Mouse (Mus musculus) hindbrain, embryonic 15.5 days (tissue): ENCODE results near the gene Fbxo4. TPM values are rescaled to one million over a fixed set of nuclear protein-coding genes. Genes with fewer than 3 reads are reported as not detected.

Experiments used
- ATAC-seq: fragments of 200-750 bp; cut with Nextera tagmentation; 2 replicates; pipeline ENCODE4 v1.8.0; 2017; ENCODE audit warnings: low read depth, moderate number of reproducible peaks, moderate TSS enrichment; ENCODE audit not compliant: low FRiP score
- H3K27ac ChIP-seq: fragments of 300-500 bp; sonication (generic); replicated peaks from 2 replicates; pipeline ENCODE4 v1.5.1; 2015; ENCODE audit warnings: mild to moderate bottlenecking, inconsistent platforms
- H3K27me3 ChIP-seq: fragments of 300-500 bp; sonication (generic); 2 replicates; pipeline ENCODE4 v1.6.1; 2015; ENCODE audit warnings: control low read depth, inconsistent platforms
- H3K36me3 ChIP-seq: fragments of 300-500 bp; sonication (generic); 2 replicates; pipeline ENCODE4 v1.6.1; 2015; ENCODE audit warnings: control low read depth, inconsistent platforms
- H3K4me1 ChIP-seq: fragments of 300-500 bp; sonication (generic); replicated peaks from 2 replicates; pipeline ENCODE4 v1.6.1; 2015; ENCODE audit warnings: control low read depth, inconsistent platforms
- H3K4me2 ChIP-seq: fragments of 300-500 bp; sonication (generic); 2 replicates; pipeline ENCODE4 v1.6.1; 2015; ENCODE audit warnings: moderate library complexity, mild to moderate bottlenecking, inconsistent platforms
- H3K4me3 ChIP-seq: fragments of 300-500 bp; sonication (generic); 2 replicates; pipeline ENCODE4 v1.5.1; 2015; ENCODE audit warnings: mild to moderate bottlenecking, inconsistent platforms
- H3K9ac ChIP-seq: fragments of 300-500 bp; sonication (generic); 2 replicates; pipeline ENCODE4 v1.6.1; 2015; ENCODE audit warnings: inconsistent platforms
- H3K9me3 ChIP-seq: fragments of 300-500 bp; sonication (generic); 2 replicates; pipeline ENCODE4 v1.6.1; 2016; ENCODE audit warnings: control low read depth, inconsistent platforms
- WGBS: fragments of 180-500 bp; shearing (Covaris S2); methylation state at CpG from one replicate; pipeline ENCODE4 v1.1.7; 2015; 5-methylcytosine and 5-hydroxymethylcytosine counted together
- polyA plus RNA-seq: library from polyadenylated mRNA; unstranded; fragments of >200 nt; fragmentation: Nextera tagmentation; extraction: Ambion mirVana; gene quantifications from 2 replicates; pipeline ENCODE4 v1.2.1, GENCODE M21; 2015

The Fbxo4 gene
- polyA plus RNA-seq, 1 experiment from 2014 or later, result 9.8 TPM

DNA sequence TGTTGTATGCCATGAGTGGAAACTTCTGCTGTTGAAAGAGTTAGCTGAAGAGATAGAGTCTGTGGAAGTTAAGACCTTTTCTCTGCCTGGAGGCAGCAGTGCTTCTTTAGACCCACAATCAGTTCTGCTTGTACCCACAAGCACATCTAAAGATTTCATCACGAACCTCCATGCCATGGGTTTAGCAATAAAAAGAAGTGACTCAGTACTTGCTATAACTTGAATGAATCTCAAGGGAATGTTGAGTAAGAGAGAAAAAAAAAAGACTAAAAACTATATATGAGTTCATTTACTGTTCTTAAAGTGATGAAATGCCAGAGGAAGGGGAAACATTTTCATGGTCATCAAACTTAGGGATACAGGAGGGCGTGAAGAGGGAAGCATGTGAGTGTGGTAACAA lies 21.2 kb upstream of the Fbxo4 start:
- no peak for ATAC-seq
- 86% methylated on average over 2 of the region's 2 CpGs for WGBS

DNA sequence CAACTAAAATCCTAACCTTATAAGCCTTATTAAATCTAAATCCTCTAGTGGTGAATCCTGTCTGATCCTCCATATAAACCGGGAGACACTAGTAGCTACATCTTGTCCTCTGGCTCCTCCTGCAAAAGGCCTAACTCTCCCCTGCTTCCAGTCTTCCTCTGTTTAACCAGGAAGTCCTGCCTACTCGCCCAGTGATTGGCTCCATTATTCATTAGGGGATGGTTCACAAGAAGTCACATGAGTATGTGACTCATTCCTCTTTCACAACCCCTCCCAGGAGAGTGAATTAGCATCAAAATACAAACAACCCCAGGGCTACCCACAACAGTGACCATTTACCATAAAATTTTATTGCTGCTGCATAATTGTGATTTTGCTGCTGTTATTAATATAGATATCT lies 19.8 kb upstream of the Fbxo4 start:
- Histone ChIP-seq H3K27me3 (no peaks in the 10 kb centered on the region), H3K4me2 (no peak overlapping the region), H3K27ac (no peak overlapping the region), H3K9me3 (no peaks in the 10 kb centered on the region), H3K4me1 (peaks cover 15% of the 10 kb centered on the region), H3K9ac (no peak overlapping the region), H3K4me3 (no peak overlapping the region), H3K36me3 (no peaks in the 10 kb centered on the region)
- ATAC-seq, result no peak
- 69% methylated on average over 2 of the region's 2 CpGs for WGBS

More for the DNA sequence above, 21.2 kb upstream of the Fbxo4 start:
- Histone ChIP-seq H3K36me3 (no peaks in the 10 kb centered on the region), H3K4me2 (no peak overlapping the region), H3K4me3 (no peak overlapping the region), H3K9me3 (0 out of 2 replicates have a peak, but pooled peaks cover 5% of the 10 kb centered on the region), H3K9ac (no peak overlapping the region), H3K27ac (no peak overlapping the region), H3K4me1 (peaks cover 8% of the 10 kb centered on the region), H3K27me3 (no peaks in the 10 kb centered on the region)

DNA sequence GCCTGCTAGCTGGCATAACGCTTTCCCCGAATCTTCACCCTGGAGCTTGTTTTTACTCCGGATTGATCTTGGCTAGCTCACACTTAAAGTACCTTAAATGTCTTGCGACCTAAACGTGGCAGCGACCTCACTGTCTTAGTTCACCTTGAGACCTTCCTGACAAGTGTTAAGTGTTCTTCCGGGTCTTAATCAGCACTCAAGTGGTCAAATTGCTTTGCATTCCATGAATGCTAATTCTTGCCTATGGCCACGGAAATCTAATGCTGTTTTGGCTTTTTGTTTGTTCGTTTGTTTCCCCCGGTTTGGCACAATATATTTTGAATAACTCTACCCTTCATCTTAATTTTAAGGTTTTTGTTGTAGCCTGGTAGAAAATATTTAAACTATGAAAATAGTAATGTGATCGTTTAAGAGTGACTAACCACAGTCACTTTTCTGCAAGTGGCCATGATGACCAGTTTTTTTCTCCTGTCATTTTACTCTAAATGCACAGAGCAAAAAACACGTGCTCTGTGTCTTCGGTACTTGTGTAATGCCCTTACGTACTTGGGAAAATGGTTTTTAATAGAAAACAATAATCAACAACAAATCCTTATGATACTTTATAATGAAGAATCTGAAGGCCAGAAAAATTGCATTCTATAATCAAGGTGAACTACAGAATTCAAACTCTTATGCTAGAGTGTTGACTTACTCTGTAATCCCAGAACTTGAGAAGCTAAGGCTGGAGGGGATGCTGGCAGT lies 17.1 kb upstream of the Fbxo4 start:
- Histone ChIP-seq H3K36me3 (peaks cover 5% of the 10 kb centered on the region), H3K4me2 (peak overlapping the region; percentile 87), H3K27me3 (no peaks in the 10 kb centered on the region), H3K9ac (peak overlapping the region; percentile 63), H3K27ac (peak overlapping the region; percentile 89), H3K4me1 (peaks cover 20% of the 10 kb centered on the region), H3K4me3 (peak overlapping the region; percentile 62), H3K9me3 (no peaks in the 10 kb centered on the region)
- 19% methylated on average over 14 of the region's 14 CpGs for WGBS
- ATAC-seq, result no peak

DNA sequence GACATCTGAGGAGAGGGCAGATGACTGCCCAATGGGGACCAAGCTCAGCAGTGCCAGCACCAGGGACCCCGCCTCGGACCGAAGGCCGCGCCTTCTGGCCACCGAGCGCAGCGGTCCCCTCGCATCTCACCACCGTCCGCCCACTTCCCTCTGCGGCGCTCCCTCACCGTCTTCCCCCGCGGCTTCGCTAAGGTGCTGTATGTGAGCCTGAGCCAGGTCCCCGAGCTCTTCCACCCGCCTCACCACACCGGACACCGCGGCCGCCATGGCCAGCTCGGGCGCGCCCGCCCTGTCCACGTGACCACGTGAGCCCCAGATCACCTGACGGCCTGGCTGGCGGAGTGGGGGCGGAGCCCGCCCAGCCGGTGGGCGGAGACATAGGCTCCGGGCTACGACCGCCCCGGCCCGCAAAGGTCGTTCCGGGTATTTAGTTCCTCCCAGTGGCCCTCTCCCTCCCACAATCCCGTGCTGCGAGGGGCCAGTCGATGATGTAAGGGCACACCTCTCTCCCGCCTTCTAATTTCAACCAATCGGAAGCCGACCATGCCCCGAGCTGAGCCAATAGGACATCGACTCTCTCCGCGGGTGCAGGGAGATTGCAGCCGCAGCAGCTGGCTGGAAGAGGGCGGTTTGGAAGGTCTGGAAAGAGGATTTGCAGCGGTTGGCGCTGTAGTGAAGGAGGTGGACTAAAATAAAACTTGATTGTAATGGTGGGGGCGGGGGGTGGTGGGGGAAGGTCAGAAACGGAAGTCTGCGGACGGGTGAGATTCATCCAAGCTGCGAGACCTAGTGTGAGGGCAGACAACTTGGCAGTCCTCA lies 16.3 kb upstream of the Fbxo4 start, which contains the start of gene AW549877:
Gene AW549877, minus strand, starts transcription at position 297 of the 819 bp plus-strand sequence.
- Histone ChIP-seq H3K4me1 (peaks cover 20% of the 10 kb centered on the region), H3K27me3 (no peaks in the 10 kb centered on the region), H3K27ac (peak within 1 kb of the TSS; percentile 89), H3K4me3 (peak within 1 kb of the TSS; percentile 62), H3K4me2 (peak within 1 kb of the TSS; percentile 87), H3K9ac (peak within 1 kb of the TSS; percentile 68), H3K36me3 (peaks cover 12% of the 10 kb centered on the region), H3K9me3 (no peaks in the 10 kb centered on the region)
- under 1% methylated on average over 55 of the region's 61 CpGs for WGBS
- ATAC-seq, result peak; percentile 100

DNA sequence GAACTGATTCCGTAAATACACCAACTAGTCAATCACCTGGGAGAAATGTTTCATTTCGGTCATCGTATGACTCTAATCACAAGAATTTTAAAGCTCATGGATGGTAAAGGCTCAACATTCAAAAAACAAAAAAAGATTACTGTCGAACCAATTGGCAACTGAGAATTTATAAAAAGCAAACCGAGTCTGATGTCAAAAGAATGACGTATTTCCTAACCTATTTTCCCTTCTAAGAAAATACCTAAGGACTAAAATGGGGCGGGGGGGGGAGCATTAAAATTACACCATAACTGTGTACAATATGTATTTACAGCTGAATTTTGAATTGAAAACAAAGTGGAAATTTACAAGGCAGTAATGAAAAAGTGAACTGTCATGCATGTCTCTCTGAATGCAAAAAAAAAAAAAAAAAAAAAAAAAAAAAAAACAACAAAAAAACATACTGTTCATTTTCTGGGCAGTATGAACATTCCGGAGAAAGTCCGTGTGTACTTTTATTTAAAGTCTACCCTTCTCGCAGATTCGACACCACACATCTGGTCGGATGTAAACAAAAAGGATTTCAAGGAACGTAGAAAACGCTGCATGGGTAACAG lies 15.6 kb upstream of the Fbxo4 start:
- H3K27ac ChIP-seq, result peak overlapping the region; percentile 89
- no peaks in the 10 kb centered on the region for H3K9me3 ChIP-seq
- ATAC-seq, result no peak
- H3K4me2 ChIP-seq, result peak overlapping the region; percentile 87
- peak overlapping the region; percentile 62 for H3K4me3 ChIP-seq
- peaks cover 20% of the 10 kb centered on the region for H3K4me1 ChIP-seq
- H3K27me3 ChIP-seq, result no peaks in the 10 kb centered on the region
- WGBS, result 23% methylated on average over 14 of the region's 14 CpGs
- H3K36me3 ChIP-seq, result peaks cover 15% of the 10 kb centered on the region
- H3K9ac ChIP-seq, result peak overlapping the region; percentile 68

DNA sequence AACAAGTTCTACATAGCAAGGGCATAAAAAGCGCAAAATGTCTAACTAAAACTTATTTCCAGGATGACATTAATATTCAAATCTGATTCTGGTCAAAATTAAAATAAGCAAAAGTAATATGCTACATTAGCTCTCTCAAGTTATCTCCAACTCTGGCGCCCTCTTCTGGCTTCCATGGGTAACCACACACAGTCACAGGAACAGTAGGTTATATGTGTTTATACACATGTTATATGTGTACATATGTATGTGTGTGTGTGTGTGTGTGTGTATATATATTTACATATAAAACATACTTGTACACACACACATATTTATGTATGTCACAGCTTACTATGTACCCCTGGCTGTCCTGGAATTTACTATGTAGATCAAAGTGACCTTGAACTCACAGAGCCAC lies 8.6 kb upstream of the Fbxo4 start:
- 63% methylated on average over 2 of the region's 2 CpGs for WGBS
- Histone ChIP-seq H3K4me1 (no peaks in the 10 kb centered on the region), H3K9ac (no peak overlapping the region), H3K4me3 (no peak overlapping the region), H3K27me3 (no peaks in the 10 kb centered on the region), H3K36me3 (peaks cover 56% of the 10 kb centered on the region), H3K9me3 (no peaks in the 10 kb centered on the region), H3K27ac (no peak overlapping the region), H3K4me2 (no peak overlapping the region)
- ATAC-seq, result 0 out of 2 replicates have a peak, but pooled peaks have one; percentile 19

DNA sequence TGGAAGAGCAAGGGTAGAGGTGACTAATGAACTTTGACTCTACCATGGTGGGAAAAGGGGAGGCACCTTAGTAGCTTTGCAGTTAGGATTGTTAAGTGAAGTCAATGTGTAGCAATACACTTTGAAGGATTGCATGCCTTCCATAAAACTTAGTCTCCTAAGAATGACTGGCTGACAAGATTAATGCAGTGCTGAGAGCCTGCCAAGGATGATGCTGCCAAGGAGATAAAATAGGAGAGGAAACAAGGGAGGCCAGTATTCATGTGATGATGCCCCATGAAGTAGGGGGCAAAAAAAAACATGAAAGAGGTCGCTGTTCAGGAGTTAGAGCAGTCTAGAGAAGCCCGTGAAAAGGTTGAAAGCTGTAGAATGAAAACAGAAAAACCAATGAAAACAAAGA lies 5.5 kb upstream of the Fbxo4 start:
- Histone ChIP-seq H3K9me3 (no peaks in the 10 kb centered on the region), H3K9ac (no peak overlapping the region), H3K27me3 (no peaks in the 10 kb centered on the region), H3K4me1 (no peaks in the 10 kb centered on the region), H3K27ac (no peak overlapping the region), H3K4me3 (no peak overlapping the region), H3K4me2 (no peak overlapping the region), H3K36me3 (peaks cover 47% of the 10 kb centered on the region)
- ATAC-seq, result no peak
- WGBS, result 79% methylated on average over 2 of the region's 2 CpGs

DNA sequence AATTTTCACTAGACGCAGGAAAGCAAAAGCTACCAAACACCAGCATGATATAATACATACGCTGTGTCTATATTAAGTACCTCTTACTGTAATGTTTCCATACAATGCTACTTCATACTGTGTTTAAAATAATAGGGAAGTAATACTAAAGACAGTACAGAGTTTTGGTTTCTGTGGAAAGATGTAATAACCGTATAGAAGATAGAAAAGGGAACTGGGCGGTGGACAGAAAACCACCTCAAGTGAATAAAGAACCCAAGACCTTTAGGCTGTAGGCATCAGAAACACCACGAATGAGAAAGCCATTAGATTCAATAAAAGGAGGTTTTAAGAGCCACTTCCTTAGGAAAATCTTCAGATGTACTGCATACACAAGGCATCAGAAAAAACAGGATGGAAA lies 3.4 kb upstream of the Fbxo4 start:
- Histone ChIP-seq H3K27ac (no peak overlapping the region), H3K9me3 (no peaks in the 10 kb centered on the region), H3K4me2 (no peak overlapping the region), H3K4me3 (no peak overlapping the region), H3K9ac (no peak overlapping the region), H3K4me1 (0 out of 2 replicates have a peak, but pooled peaks cover 3% of the 10 kb centered on the region), H3K36me3 (peaks cover 37% of the 10 kb centered on the region), H3K27me3 (no peaks in the 10 kb centered on the region)
- no peak for ATAC-seq
- WGBS, result 96% methylated on average over 5 of the region's 5 CpGs

DNA sequence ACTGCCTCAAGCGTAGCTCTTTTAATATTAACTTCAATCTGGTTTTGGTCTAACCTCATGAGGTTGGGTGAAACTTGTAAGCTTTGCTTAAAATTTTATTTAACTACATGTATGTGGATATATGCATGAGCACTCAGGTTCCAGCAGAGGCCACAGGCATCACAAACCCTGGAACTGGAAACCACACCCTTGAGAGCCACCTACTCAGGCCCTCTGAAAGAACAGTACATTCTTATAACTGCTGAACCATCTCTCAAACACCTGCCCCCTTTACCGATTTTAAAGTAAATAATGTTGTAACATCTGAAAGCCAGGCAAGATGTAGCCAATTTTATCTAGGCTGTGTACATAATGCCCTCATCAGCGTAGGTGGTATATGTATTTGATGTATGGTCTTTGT lies 498 bp upstream of the Fbxo4 start:
- no peaks in the 10 kb centered on the region for H3K27me3 ChIP-seq
- H3K4me3 ChIP-seq, result peak overlapping the region; percentile 68
- no peak for ATAC-seq
- WGBS, result 89% methylated on average over 3 of the region's 3 CpGs
- H3K36me3 ChIP-seq, result peaks cover 19% of the 10 kb centered on the region
- H3K27ac ChIP-seq, result peak overlapping the region; percentile 97
- H3K9ac ChIP-seq, result no peak overlapping the region
- H3K4me2 ChIP-seq, result peak overlapping the region; percentile 79
- H3K4me1 ChIP-seq, result 0 out of 2 replicates have a peak, but pooled peaks cover 3% of the 10 kb centered on the region
- no peaks in the 10 kb centered on the region for H3K9me3 ChIP-seq

DNA sequence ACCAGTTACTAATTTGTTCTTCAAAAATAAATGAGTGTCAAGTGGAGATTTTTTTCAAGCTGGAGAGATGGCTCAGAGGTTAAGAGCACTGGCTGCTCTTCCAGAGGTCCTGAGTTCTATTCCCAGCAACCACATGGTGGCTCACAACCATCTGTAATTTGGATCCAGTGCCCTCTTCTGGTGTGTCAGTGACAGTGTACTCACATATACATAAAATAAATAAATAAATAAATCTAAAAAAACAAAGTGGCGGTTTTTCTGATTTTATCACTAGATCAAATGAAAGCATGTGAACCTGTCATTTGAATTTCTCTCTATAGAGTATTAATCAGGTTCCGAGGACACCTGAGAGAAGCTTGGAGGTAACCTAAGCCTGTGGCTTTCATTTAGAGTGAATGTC lies 1.1 kb downstream of the Fbxo4 start:
- Histone ChIP-seq H3K9me3 (no peaks in the 10 kb centered on the region), H3K4me3 (no peak overlapping the region), H3K9ac (no peak overlapping the region), H3K27ac (no peak overlapping the region), H3K27me3 (no peaks in the 10 kb centered on the region), H3K36me3 (peaks cover 6% of the 10 kb centered on the region; the same call in 1 of the 2 replicates), H3K4me1 (0 out of 2 replicates have a peak, but pooled peaks cover 3% of the 10 kb centered on the region), H3K4me2 (0 out of 2 replicates have a peak overlapping the region, but pooled peaks have one; percentile 79)
- ATAC-seq, result no peak
- WGBS, result 94% methylated on average over 2 of the region's 2 CpGs

DNA sequence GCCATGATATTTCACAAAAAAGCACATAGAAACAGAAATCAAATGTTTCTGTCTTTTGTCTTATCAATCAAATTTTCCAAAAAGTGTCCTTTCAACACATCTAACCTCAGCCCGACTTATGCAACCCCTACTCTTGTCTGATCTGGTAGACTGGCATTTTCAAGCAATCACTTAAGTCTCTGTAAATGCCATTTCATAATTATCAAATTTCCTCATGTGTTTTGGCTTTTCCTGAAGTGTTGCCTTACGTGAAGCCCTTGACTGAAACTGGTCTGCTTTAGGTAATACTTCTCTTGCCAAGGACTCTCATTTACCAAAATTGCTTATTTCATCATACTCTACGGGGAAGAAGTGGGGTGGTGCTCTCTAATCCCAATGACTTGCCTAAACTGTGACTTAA lies 6.1 kb downstream of the Fbxo4 start:
- Histone ChIP-seq H3K9ac (no peak overlapping the region), H3K36me3 (peaks cover 16% of the 10 kb centered on the region), H3K27ac (no peak overlapping the region), H3K27me3 (no peaks in the 10 kb centered on the region), H3K4me1 (no peaks in the 10 kb centered on the region), H3K4me2 (no peak overlapping the region), H3K9me3 (no peaks in the 10 kb centered on the region), H3K4me3 (no peak overlapping the region)
- no peak for ATAC-seq
- 87% methylated on average over 3 of the region's 3 CpGs for WGBS

DNA sequence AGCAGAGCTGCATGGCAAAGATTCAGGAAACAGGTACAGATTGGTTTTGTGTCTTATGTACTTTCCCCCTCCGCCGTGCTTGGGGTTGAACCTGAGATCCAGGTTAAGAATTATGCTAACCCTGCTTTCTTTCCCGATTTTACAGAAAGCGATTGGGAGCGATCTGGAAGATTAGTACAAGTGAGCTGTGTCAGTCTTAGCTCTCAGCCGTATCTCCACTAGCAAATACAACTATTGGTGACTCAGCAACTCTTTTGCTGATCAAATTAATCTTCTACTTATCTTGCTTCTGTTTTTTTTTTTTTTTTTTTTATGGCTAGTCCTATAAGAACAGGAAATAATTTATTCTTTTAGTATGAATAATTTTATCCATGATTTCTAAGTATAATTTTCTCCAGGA lies 9.2 kb downstream of the Fbxo4 start:
- no peak overlapping the region for H3K4me2 ChIP-seq
- no peak overlapping the region for H3K4me3 ChIP-seq
- H3K27ac ChIP-seq, result no peak overlapping the region
- no peak overlapping the region for H3K9ac ChIP-seq
- no peaks in the 10 kb centered on the region for H3K4me1 ChIP-seq
- 96% methylated on average over 6 of the region's 6 CpGs for WGBS
- no peaks in the 10 kb centered on the region for H3K9me3 ChIP-seq
- no peak for ATAC-seq
- peaks cover 18% of the 10 kb centered on the region for H3K36me3 ChIP-seq
- no peaks in the 10 kb centered on the region for H3K27me3 ChIP-seq
